Mouse (Mus musculus): ENCODE measurements around the gene Prrg2.
"Not testable (repeated sequence)": the region's sequence is repeated elsewhere in the genome, so short reads cannot be mapped to it uniquely, and the experiment has no call there.

Prrg2 gene

GRCm38 (mm10) chr7:45036702-45037101 lies 25.8 kb downstream of the Prrg2 start:
- DNase-seq (ENCODE audit: low spot score in 2 of 2), result no peak

GRCm38 (mm10) chr7:45035631-45036030 lies 26.8 kb downstream of the Prrg2 start:
- DNase-seq (ENCODE audit: low spot score in 2 of 2), result no peak

- no peak for DNase-seq (ENCODE audit: low spot score in 2 of 2)
Measured at GRCm38 (mm10) chr7:45033722-45034359, 28.6 kb downstream of the Prrg2 start.

GRCm38 (mm10) chr7:45030857-45031256 lies 31.6 kb downstream of the Prrg2 start:
- DNase-seq (ENCODE audit: low spot score in 2 of 2), result no peak

- no peak for DNase-seq (ENCODE audit: low spot score in 2 of 2)
Measured at GRCm38 (mm10) chr7:45029995-45030394, 32.5 kb downstream of the Prrg2 start.

- DNase-seq (ENCODE audit: low spot score in 2 of 2), result no peak
Measured at GRCm38 (mm10) chr7:45028351-45028750, 34.1 kb downstream of the Prrg2 start.

GRCm38 (mm10) chr7:45027761-45028160 lies 34.7 kb downstream of the Prrg2 start:
- DNase-seq (ENCODE audit: low spot score in 2 of 2), result no peak

GRCm38 (mm10) chr7:45026256-45026655 lies 36.2 kb downstream of the Prrg2 start:
- no peak for DNase-seq (ENCODE audit: low spot score in 2 of 2)

GRCm38 (mm10) chr7:45025601-45026220 lies 36.8 kb downstream of the Prrg2 start:
- no peak for DNase-seq (ENCODE audit: low spot score in 2 of 2)

- DNase-seq (ENCODE audit: low spot score in 2 of 2), result no peak
Measured at GRCm38 (mm10) chr7:45024281-45025248, 37.9 kb downstream of the Prrg2 start.

GRCm38 (mm10) chr7:45023711-45024110 lies 38.8 kb downstream of the Prrg2 start:
- not testable (repeated sequence) for DNase-seq (ENCODE audit: low spot score in 2 of 2)

GRCm38 (mm10) chr7:45020225-45020624 lies 42.3 kb downstream of the Prrg2 start:
- no peak for DNase-seq (ENCODE audit: low spot score in 2 of 2)

GRCm38 (mm10) chr7:45019031-45019571 lies 43.4 kb downstream of the Prrg2 start:
- no peak for DNase-seq (ENCODE audit: low spot score in 2 of 2)

- peak in 1 of 2 experiments; percentile 63 for DNase-seq (ENCODE audit: low spot score in 2 of 2)
Measured at GRCm38 (mm10) chr7:45017242-45018061, 45.0 kb downstream of the Prrg2 start, which contains the start of gene Rras. TSS of gene Rras (plus strand) at chr7:45017961.

- no peak for DNase-seq (ENCODE audit: low spot score in 2 of 2)
Measured at GRCm38 (mm10) chr7:45016761-45017160, 45.7 kb downstream of the Prrg2 start.

- peak; percentile 98 to 99 for DNase-seq (ENCODE audit: low spot score in 2 of 2)
Measured at GRCm38 (mm10) chr7:45015957-45016612, 46.4 kb downstream of the Prrg2 start, which contains the start of gene Scaf1. TSS of gene Scaf1 (minus strand) at chr7:45016363.

GRCm38 (mm10) chr7:45015344-45015956 lies 47.0 kb downstream of the Prrg2 start:
- no peak for DNase-seq (ENCODE audit: low spot score in 2 of 2)

- no peak for DNase-seq (ENCODE audit: low spot score in 2 of 2)
Measured at GRCm38 (mm10) chr7:45014096-45014451, 48.4 kb downstream of the Prrg2 start.

- no peak for DNase-seq (ENCODE audit: low spot score in 2 of 2)
Measured at GRCm38 (mm10) chr7:45013366-45014095, 48.9 kb downstream of the Prrg2 start.

Data from cerebellum, postnatal 4 days (tissue).